Mouse (Mus musculus) MEL (cell line): ENCODE data around the gene Tnip2.

Experiments
- CHD2 ChIP-seq: IDR thresholded peaks from 2 replicates; pipeline ENCODE4 v1.6.1; 2011; ENCODE audit warnings: low read length, improper control_type of control experiment
- CTCF ChIP-seq, 3 experiments: IDR thresholded peaks in 2 of 3; conservative IDR thresholded peaks in 1 of 3; 2 replicates each; pipeline ENCODE4 v1.5.1; 2011 to 2012; ENCODE audit warnings: low read length in 3 of 3, low read depth in 2 of 3, mild to moderate bottlenecking in 2 of 3, improper control_type of control experiment in 1 of 3, inconsistent platforms in 1 of 3, mixed read lengths in 1 of 3, moderate library complexity in 1 of 3; ENCODE audit not compliant: control insufficient read depth in 1 of 3, insufficient read depth in 1 of 3, poor library complexity in 1 of 3, severe bottlenecking in 1 of 3
- EP300 ChIP-seq, 2 experiments: IDR thresholded peaks; 2 replicates each; pipeline ENCODE4 v1.6.1; 2011; ENCODE audit warnings: improper control_type of control experiment in 2 of 2, low read length in 2 of 2, low read depth in 1 of 2, mild to moderate bottlenecking in 1 of 2
- MEF2A ChIP-seq: IDR thresholded peaks from 2 replicates; pipeline ENCODE4 v1.6.1; 2014; ENCODE audit warnings: low read depth, mild to moderate bottlenecking, inconsistent platforms, low read length, improper control_type of control experiment; ENCODE audit not compliant: poor library complexity, insufficient replicate concordance, severe bottlenecking; ENCODE audit errors: extremely low read depth
- POLR2A ChIP-seq, 2 experiments: IDR thresholded peaks; 2 replicates each; pipeline ENCODE4 v1.6.1; 2011 to 2012; ENCODE audit warnings: low read length in 2 of 2, mild to moderate bottlenecking in 2 of 2, control low read depth in 1 of 2, improper control_type of control experiment in 1 of 2, low read depth in 1 of 2, moderate library complexity in 1 of 2; ENCODE audit not compliant: control insufficient read depth in 1 of 2, insufficient read depth in 1 of 2, poor library complexity in 1 of 2
- SIN3A ChIP-seq: IDR thresholded peaks from 2 replicates; pipeline ENCODE4 v1.6.1; 2012; ENCODE audit warnings: low read length, improper control_type of control experiment, inconsistent platforms
- SMC3 ChIP-seq: IDR thresholded peaks from 2 replicates; pipeline ENCODE4 v1.6.1; 2011; ENCODE audit warnings: low read depth, low read length, improper control_type of control experiment
- TCF12 ChIP-seq: IDR thresholded peaks from 2 replicates; pipeline ENCODE4 v1.6.1; 2014; ENCODE audit warnings: low read depth, mild to moderate bottlenecking, inconsistent platforms, low read length, improper control_type of control experiment, moderate library complexity
- USF1 ChIP-seq: IDR thresholded peaks from 2 replicates; pipeline ENCODE4 v1.6.1; 2014; ENCODE audit warnings: low read depth, mild to moderate bottlenecking, inconsistent platforms, low read length, improper control_type of control experiment, moderate library complexity
- ZC3H11A ChIP-seq: IDR thresholded peaks from 2 replicates; pipeline ENCODE4 v1.6.1; 2012; ENCODE audit warnings: low read depth, mild to moderate bottlenecking, inconsistent platforms, low read length, improper control_type of control experiment

GRCm38 (mm10) chr5:34501588-34501987 lies 12.2 kb downstream of the Tnip2 start:
- no peak for TF ChIP-seq USF1
- TF ChIP-seq POLR2A (IDR thresholded peaks at IDR 0.05; ENCODE audit: control insufficient read depth in 1 of 2, insufficient read depth in 1 of 2, low read depth in 1 of 2, low read length in 2 of 2, poor library complexity in 1 of 2) = no peak
- TF ChIP-seq TCF12 = no peak
- TF ChIP-seq SIN3A = no peak
- TF ChIP-seq CTCF (IDR thresholded peaks at IDR 0.05 in 2 of 3, conservative IDR thresholded peaks at IDR 0.05 in 1 of 3; ENCODE audit: control insufficient read depth in 1 of 3, insufficient read depth in 1 of 3, low read depth in 2 of 3, low read length in 3 of 3, poor library complexity in 1 of 3, severe bottlenecking in 1 of 3) = no peak
- no peak for TF ChIP-seq ZC3H11A
- no peak for TF ChIP-seq CHD2
- TF ChIP-seq SMC3 = no peak
- TF ChIP-seq EP300 (IDR thresholded peaks at IDR 0.05; ENCODE audit: low read depth in 1 of 2, low read length in 2 of 2) = no peak
- TF ChIP-seq MEF2A = no peak
